Mouse (Mus musculus): Measurements from ENCODE around the gene Unc45a.

Gene Unc45a

GRCm38 (mm10) chr7:80375376-80376039 lies 34.7 kb upstream of the Unc45a start:
- H3K4me1 ChIP-seq (replicated peaks; ENCODE audit: low read depth, low read length): peaks cover 31% of the 10 kb centered on the region
- peaks cover 43% of the 10 kb centered on the region for H3K27me3 ChIP-seq (ENCODE audit: insufficient read depth, low read length)
- H3K4me3 ChIP-seq (replicated peaks; ENCODE audit: low read length): no peak overlapping the region
- H3K36me3 ChIP-seq (ENCODE audit: insufficient read depth, low read length): no peaks in the 10 kb centered on the region
- H3K9me3 ChIP-seq (ENCODE audit: low read length): no peaks in the 10 kb centered on the region
- no peak for TF ChIP-seq NANOG (IDR thresholded peaks at IDR 0.05; ENCODE audit: borderline replicate concordance, low read length)

GRCm38 (mm10) chr7:80374733-80375132 lies 33.9 kb upstream of the Unc45a start:
- no peak overlapping the region for H3K4me3 ChIP-seq (replicated peaks; ENCODE audit: low read length)
- H3K36me3 ChIP-seq (ENCODE audit: insufficient read depth, low read length): no peaks in the 10 kb centered on the region
- H3K9me3 ChIP-seq (ENCODE audit: low read length): no peaks in the 10 kb centered on the region
- TF ChIP-seq NANOG (IDR thresholded peaks at IDR 0.05; ENCODE audit: borderline replicate concordance, low read length) (no peak), CTCF (conservative IDR thresholded peaks at IDR 0.05; ENCODE audit: low read length) (no peak), POU5F1 (IDR thresholded peaks at IDR 0.05; ENCODE audit: borderline replicate concordance, low read length) (no peak)
- H3K4me1 ChIP-seq (replicated peaks; ENCODE audit: low read depth, low read length): peaks cover 31% of the 10 kb centered on the region
- peaks cover 43% of the 10 kb centered on the region for H3K27me3 ChIP-seq (ENCODE audit: insufficient read depth, low read length)

GRCm38 (mm10) chr7:80374280-80374679 lies 33.5 kb upstream of the Unc45a start:
- H3K36me3 ChIP-seq (ENCODE audit: insufficient read depth, low read length): no peaks in the 10 kb centered on the region
- H3K27me3 ChIP-seq (ENCODE audit: insufficient read depth, low read length): peaks cover 46% of the 10 kb centered on the region
- H3K4me3 ChIP-seq (replicated peaks; ENCODE audit: low read length): 0 out of 2 replicates have a peak overlapping the region, but pooled peaks have one; percentile 14
- TF ChIP-seq POU5F1 (IDR thresholded peaks at IDR 0.05; ENCODE audit: borderline replicate concordance, low read length) (no peak), CTCF (conservative IDR thresholded peaks at IDR 0.05; ENCODE audit: low read length) (no peak), NANOG (IDR thresholded peaks at IDR 0.05; ENCODE audit: borderline replicate concordance, low read length) (no peak)
- H3K9me3 ChIP-seq (ENCODE audit: low read length): no peaks in the 10 kb centered on the region
- peaks cover 31% of the 10 kb centered on the region for H3K4me1 ChIP-seq (replicated peaks; ENCODE audit: low read depth, low read length)

GRCm38 (mm10) chr7:80373850-80374249 lies 33.0 kb upstream of the Unc45a start:
- H3K9me3 ChIP-seq (ENCODE audit: low read length): no peaks in the 10 kb centered on the region
- H3K4me3 ChIP-seq (replicated peaks; ENCODE audit: low read length): 0 out of 2 replicates have a peak overlapping the region, but pooled peaks have one; percentile 14
- no peaks in the 10 kb centered on the region for H3K36me3 ChIP-seq (ENCODE audit: insufficient read depth, low read length)
- TF ChIP-seq NANOG (IDR thresholded peaks at IDR 0.05; ENCODE audit: borderline replicate concordance, low read length) (no peak), CTCF (conservative IDR thresholded peaks at IDR 0.05; ENCODE audit: low read length) (no peak), POU5F1 (IDR thresholded peaks at IDR 0.05; ENCODE audit: borderline replicate concordance, low read length) (no peak)
- peaks cover 50% of the 10 kb centered on the region for H3K27me3 ChIP-seq (ENCODE audit: insufficient read depth, low read length)
- H3K4me1 ChIP-seq (replicated peaks; ENCODE audit: low read depth, low read length): peaks cover 33% of the 10 kb centered on the region

GRCm38 (mm10) chr7:80373352-80373751 lies 32.5 kb upstream of the Unc45a start:
- peaks cover 52% of the 10 kb centered on the region for H3K27me3 ChIP-seq (ENCODE audit: insufficient read depth, low read length)
- H3K4me3 ChIP-seq (replicated peaks; ENCODE audit: low read length): no peak overlapping the region
- no peak for TF ChIP-seq POU5F1 (IDR thresholded peaks at IDR 0.05; ENCODE audit: borderline replicate concordance, low read length)
- TF ChIP-seq CTCF (conservative IDR thresholded peaks at IDR 0.05; ENCODE audit: low read length): no peak
- no peak for TF ChIP-seq NANOG (IDR thresholded peaks at IDR 0.05; ENCODE audit: borderline replicate concordance, low read length)
- H3K36me3 ChIP-seq (ENCODE audit: insufficient read depth, low read length): no peaks in the 10 kb centered on the region
- H3K4me1 ChIP-seq (replicated peaks; ENCODE audit: low read depth, low read length): peaks cover 36% of the 10 kb centered on the region
- H3K9me3 ChIP-seq (ENCODE audit: low read length): no peaks in the 10 kb centered on the region

- Histone ChIP-seq H3K27me3 (ENCODE audit: insufficient read depth, low read length) (peaks cover 57% of the 10 kb centered on the region), H3K4me1 (replicated peaks; ENCODE audit: low read depth, low read length) (peaks cover 40% of the 10 kb centered on the region)
These were observed 31.9 kb upstream of the Unc45a start for GRCm38 (mm10) chr7:80372667-80373066.

GRCm38 (mm10) chr7:80372166-80372565 lies 31.4 kb upstream of the Unc45a start:
- peaks cover 9% of the 10 kb centered on the region for H3K36me3 ChIP-seq (ENCODE audit: insufficient read depth, low read length)
- peaks cover 41% of the 10 kb centered on the region for H3K4me1 ChIP-seq (replicated peaks; ENCODE audit: low read depth, low read length)
- H3K9me3 ChIP-seq (ENCODE audit: low read length): no peaks in the 10 kb centered on the region
- no peak for TF ChIP-seq CTCF (conservative IDR thresholded peaks at IDR 0.05; ENCODE audit: low read length)
- TF ChIP-seq POU5F1 (IDR thresholded peaks at IDR 0.05; ENCODE audit: borderline replicate concordance, low read length): no peak
- no peak for TF ChIP-seq NANOG (IDR thresholded peaks at IDR 0.05; ENCODE audit: borderline replicate concordance, low read length)
- no peak overlapping the region for H3K4me3 ChIP-seq (replicated peaks; ENCODE audit: low read length)
- H3K27me3 ChIP-seq (ENCODE audit: insufficient read depth, low read length): peaks cover 59% of the 10 kb centered on the region

More at GRCm38 (mm10) chr7:80372667-80373066, 31.9 kb upstream of the Unc45a start:
- no peak overlapping the region for H3K4me3 ChIP-seq (replicated peaks; ENCODE audit: low read length)
- no peaks in the 10 kb centered on the region for H3K9me3 ChIP-seq (ENCODE audit: low read length)
- TF ChIP-seq NANOG (IDR thresholded peaks at IDR 0.05; ENCODE audit: borderline replicate concordance, low read length) (no peak), POU5F1 (IDR thresholded peaks at IDR 0.05; ENCODE audit: borderline replicate concordance, low read length) (no peak), CTCF (conservative IDR thresholded peaks at IDR 0.05; ENCODE audit: low read length) (no peak)
- H3K36me3 ChIP-seq (ENCODE audit: insufficient read depth, low read length): peaks cover 4% of the 10 kb centered on the region; the same call in 1 of the 2 replicates

GRCm38 (mm10) chr7:80371041-80371751 lies 30.4 kb upstream of the Unc45a start, which contains the start of gene Man2a2:
Man2a2 (minus strand) TSS chr7:80371375.
- Histone ChIP-seq H3K36me3 (ENCODE audit: insufficient read depth, low read length) (peaks cover 19% of the 10 kb centered on the region), H3K9me3 (ENCODE audit: low read length) (no peaks in the 10 kb centered on the region), H3K4me1 (replicated peaks; ENCODE audit: low read depth, low read length) (peaks cover 41% of the 10 kb centered on the region), H3K27me3 (ENCODE audit: insufficient read depth, low read length) (peaks cover 56% of the 10 kb centered on the region), H3K4me3 (replicated peaks; ENCODE audit: low read length) (peak within 1 kb of the TSS; percentile 86)
- TF ChIP-seq POU5F1 (IDR thresholded peaks at IDR 0.05; ENCODE audit: borderline replicate concordance, low read length) (no peak), CTCF (conservative IDR thresholded peaks at IDR 0.05; ENCODE audit: low read length) (no peak), NANOG (IDR thresholded peaks at IDR 0.05; ENCODE audit: borderline replicate concordance, low read length) (no peak)
